Mouse (Mus musculus) stomach, embryonic 16.5 days (tissue): ENCODE data around the gene Pknox2. TPM values are rescaled to one million over a fixed set of nuclear protein-coding genes. Genes with fewer than 3 reads are reported as not detected.

Experiments used
- ATAC-seq: fragments of 200-750 bp; cut with Nextera tagmentation; 2 replicates; pipeline ENCODE4 v1.8.0; 2017; ENCODE audit warnings: moderate number of reproducible peaks, moderate TSS enrichment; ENCODE audit not compliant: insufficient read depth, low FRiP score
- H3K27ac ChIP-seq: fragments of 300-500 bp; sonication (generic); 2 replicates; pipeline ENCODE4 v1.5.1; 2014; ENCODE audit warnings: low read length
- H3K27me3 ChIP-seq: fragments of 300-500 bp; sonication (generic); 2 replicates; pipeline ENCODE4 v1.6.1; 2014; ENCODE audit warnings: low read length, control low read depth, mixed read lengths; ENCODE audit not compliant: control insufficient read depth, insufficient read depth
- H3K36me3 ChIP-seq: fragments of 300-500 bp; sonication (generic); 2 replicates; pipeline ENCODE4 v1.6.1; 2014; ENCODE audit warnings: low read length; ENCODE audit not compliant: control insufficient read depth, insufficient read depth
- H3K4me1 ChIP-seq: fragments of 300-500 bp; sonication (generic); 2 replicates; pipeline ENCODE4 v1.6.1; 2014; ENCODE audit warnings: low read length, control low read depth, mixed read lengths; ENCODE audit not compliant: control insufficient read depth, insufficient read depth
- H3K4me2 ChIP-seq: fragments of 300-500 bp; sonication (generic); 2 replicates; pipeline ENCODE4 v1.6.1; 2014; ENCODE audit warnings: low read depth, low read length, mixed read lengths
- H3K4me3 ChIP-seq: fragments of 300-500 bp; sonication (generic); replicated peaks from 2 replicates; pipeline ENCODE4 v1.5.1; 2014; ENCODE audit warnings: mild to moderate bottlenecking, low read length
- H3K9ac ChIP-seq: fragments of 300-500 bp; sonication (generic); 2 replicates; pipeline ENCODE4 v1.6.1; 2014; ENCODE audit warnings: low read length
- H3K9me3 ChIP-seq: fragments of 300-500 bp; sonication (generic); replicated peaks from 2 replicates; pipeline ENCODE4 v1.6.1; 2016; ENCODE audit warnings: low read length, control low read depth; ENCODE audit not compliant: control insufficient read depth
- WGBS: fragments of 180-500 bp; shearing (Covaris S2); extraction: QIAGEN DNeasy Blood & Tissue Kit; methylation state at CpG from one replicate; pipeline ENCODE4 v1.1.7; 2014; 5-methylcytosine and 5-hydroxymethylcytosine counted together
- polyA plus RNA-seq: library from polyadenylated mRNA; unstranded; fragments of >200 nt; fragmentation: Nextera tagmentation; extraction: Ambion mirVana; gene quantifications from 2 replicates; pipeline ENCODE4 v1.2.1, GENCODE M21; 2015

The Pknox2 gene
- polyA plus RNA-seq, 1 experiment from 2014 or later, result 10.2 TPM

DNA sequence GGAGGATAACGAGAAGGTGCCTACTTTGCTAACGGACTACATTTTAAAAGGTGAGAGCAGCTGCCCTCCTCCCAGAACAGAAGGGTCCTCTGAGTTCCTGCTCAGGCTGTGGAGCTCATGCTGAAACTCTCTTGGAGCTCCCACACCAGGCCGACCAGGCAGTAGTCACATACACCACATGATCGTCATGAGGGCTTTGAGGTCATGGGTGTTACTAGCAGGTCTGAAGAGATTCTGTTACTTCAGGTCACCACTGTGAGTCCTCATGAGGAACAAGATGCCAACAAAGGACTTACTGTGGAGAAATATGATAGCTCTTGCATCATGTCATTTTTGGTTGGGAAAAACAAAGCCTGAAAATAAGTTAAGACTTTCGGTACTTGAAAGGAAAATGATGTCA is 270.9 kb downstream of the Pknox2 start:
- Histone ChIP-seq H3K4me1 (no peaks in the 10 kb centered on the region), H3K4me3 (no peak overlapping the region), H3K4me2 (no peak overlapping the region), H3K36me3 (no peaks in the 10 kb centered on the region), H3K9me3 (no peaks in the 10 kb centered on the region), H3K27me3 (no peaks in the 10 kb centered on the region), H3K27ac (no peak overlapping the region), H3K9ac (no peak overlapping the region)
- ATAC-seq, result no peak
- WGBS, result 81% methylated on average over 5 of the region's 5 CpGs

GRCm38 (mm10) chr9:36873796-36874195 is 273.4 kb downstream of the Pknox2 start:
- Histone ChIP-seq H3K4me2 (no peak overlapping the region), H3K9me3 (no peaks in the 10 kb centered on the region), H3K9ac (no peak overlapping the region), H3K36me3 (no peaks in the 10 kb centered on the region), H3K4me3 (no peak overlapping the region), H3K27ac (no peak overlapping the region), H3K27me3 (no peaks in the 10 kb centered on the region), H3K4me1 (no peaks in the 10 kb centered on the region)
- 79% methylated on average over 2 of the region's 2 CpGs for WGBS
- ATAC-seq, result no peak

DNA sequence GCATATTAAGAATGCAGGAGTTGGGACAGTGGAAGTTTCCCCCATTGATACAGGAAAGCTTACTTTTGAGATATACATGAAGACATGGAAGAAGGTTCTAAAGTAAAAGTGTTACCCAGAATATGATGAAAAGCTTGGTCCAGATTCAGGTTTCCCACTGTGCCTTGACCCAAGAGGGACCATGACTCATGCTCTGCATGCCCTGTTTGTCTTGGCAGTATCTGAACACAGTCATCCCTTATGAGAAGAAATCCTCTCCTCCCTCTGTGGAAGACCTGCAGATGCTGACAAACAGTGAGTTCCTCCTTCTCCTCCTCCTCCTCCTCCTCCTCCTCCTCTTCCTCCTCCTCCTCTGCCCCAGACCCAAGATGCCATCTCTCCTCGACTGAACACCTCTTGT is 276.9 kb downstream of the Pknox2 start:
- Histone ChIP-seq H3K4me2 (no peak overlapping the region), H3K27me3 (no peaks in the 10 kb centered on the region), H3K9me3 (no peaks in the 10 kb centered on the region), H3K9ac (no peak overlapping the region), H3K27ac (no peak overlapping the region), H3K4me3 (no peak overlapping the region), H3K36me3 (no peaks in the 10 kb centered on the region), H3K4me1 (no peaks in the 10 kb centered on the region)
- 25% methylated on average over 1 of the region's 1 CpGs for WGBS
- no peak for ATAC-seq

GRCm38 (mm10) chr9:36868662-36869061 is 278.5 kb downstream of the Pknox2 start:
- ATAC-seq, result no peak
- Histone ChIP-seq H3K27ac (no peak overlapping the region), H3K27me3 (no peaks in the 10 kb centered on the region), H3K9ac (no peak overlapping the region), H3K9me3 (no peaks in the 10 kb centered on the region), H3K4me2 (no peak overlapping the region), H3K4me1 (no peaks in the 10 kb centered on the region), H3K36me3 (no peaks in the 10 kb centered on the region), H3K4me3 (no peak overlapping the region)
- 85% methylated on average over 6 of the region's 6 CpGs for WGBS

DNA sequence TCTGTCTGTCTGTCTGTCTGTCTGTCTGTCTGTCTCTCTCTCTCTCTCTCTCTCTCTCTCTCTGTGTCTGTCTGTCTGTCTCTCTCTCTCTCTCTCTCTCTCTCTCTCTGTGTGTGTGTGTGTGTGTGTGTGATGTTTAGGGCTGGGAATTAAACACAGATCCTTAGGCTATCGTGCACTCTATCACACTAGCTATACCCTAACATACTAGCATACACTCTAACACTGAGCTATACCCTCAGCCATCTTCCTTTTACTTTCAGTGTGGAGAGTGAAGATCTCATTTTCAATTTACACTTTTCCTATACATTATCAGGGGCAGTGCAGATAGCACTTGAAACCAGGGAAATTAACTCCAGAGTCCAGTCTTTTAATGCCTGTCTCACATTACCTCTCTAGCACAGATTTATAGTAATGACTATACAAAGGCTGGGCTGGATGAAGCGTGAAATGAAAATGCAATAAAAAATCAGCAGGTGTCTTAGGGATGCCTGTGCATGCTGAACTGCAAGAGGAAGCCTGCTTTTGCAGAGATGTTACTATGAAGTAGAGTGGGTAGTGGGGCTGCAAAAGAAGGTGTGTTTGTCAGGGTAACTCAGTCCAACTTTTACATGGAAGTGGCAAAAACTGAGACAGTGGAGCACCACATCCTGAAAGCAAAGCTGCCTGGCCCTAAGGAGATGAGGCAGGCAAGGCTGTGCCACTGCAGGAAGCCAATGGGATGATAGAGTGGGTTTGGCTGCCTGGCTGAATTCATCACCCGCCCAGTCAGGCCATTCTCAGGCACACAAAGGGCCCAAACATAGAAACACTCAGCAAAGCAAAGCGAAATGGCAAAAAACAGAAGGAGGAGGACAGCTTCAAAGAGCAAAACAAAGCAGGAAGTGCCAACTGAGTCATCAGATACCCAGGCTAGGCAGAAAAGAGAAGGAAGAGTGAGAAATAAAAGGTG is 282.1 kb downstream of the Pknox2 start:
- no peak overlapping the region for H3K9ac ChIP-seq
- 56% methylated on average over 4 of the region's 4 CpGs for WGBS
- H3K9me3 ChIP-seq, result no peaks in the 10 kb centered on the region
- no peaks in the 10 kb centered on the region for H3K27me3 ChIP-seq
- no peak overlapping the region for H3K4me3 ChIP-seq
- no peaks in the 10 kb centered on the region for H3K36me3 ChIP-seq
- H3K27ac ChIP-seq, result no peak overlapping the region
- no peaks in the 10 kb centered on the region for H3K4me1 ChIP-seq
- no peak overlapping the region for H3K4me2 ChIP-seq
- no peak for ATAC-seq

DNA sequence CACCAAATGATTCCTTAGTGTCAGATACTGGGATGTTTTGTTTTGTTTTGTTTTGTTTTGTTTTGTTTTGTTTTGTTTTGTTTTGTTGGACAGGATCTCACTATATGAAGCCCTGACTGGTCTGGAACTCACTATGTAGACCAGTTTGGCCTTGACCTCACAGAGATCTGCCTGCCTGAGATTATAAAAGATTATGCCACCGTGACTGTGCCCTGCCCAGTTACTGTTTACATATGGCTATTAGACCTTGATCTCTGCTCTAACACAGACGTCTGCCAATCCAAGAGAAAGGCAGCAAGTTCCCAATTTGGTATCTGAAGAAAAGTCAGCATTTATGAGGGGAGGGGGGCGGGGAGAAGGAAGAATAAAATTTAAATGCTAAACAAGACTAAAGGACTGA is 283.5 kb downstream of the Pknox2 start:
- H3K9me3 ChIP-seq, result no peaks in the 10 kb centered on the region
- H3K4me2 ChIP-seq, result no peak overlapping the region
- H3K9ac ChIP-seq, result no peak overlapping the region
- no peaks in the 10 kb centered on the region for H3K27me3 ChIP-seq
- no peak overlapping the region for H3K27ac ChIP-seq
- WGBS, result 47% methylated on average over 3 of the region's 3 CpGs
- no peak overlapping the region for H3K4me3 ChIP-seq
- ATAC-seq, result no peak
- no peaks in the 10 kb centered on the region for H3K36me3 ChIP-seq
- H3K4me1 ChIP-seq, result no peaks in the 10 kb centered on the region

DNA sequence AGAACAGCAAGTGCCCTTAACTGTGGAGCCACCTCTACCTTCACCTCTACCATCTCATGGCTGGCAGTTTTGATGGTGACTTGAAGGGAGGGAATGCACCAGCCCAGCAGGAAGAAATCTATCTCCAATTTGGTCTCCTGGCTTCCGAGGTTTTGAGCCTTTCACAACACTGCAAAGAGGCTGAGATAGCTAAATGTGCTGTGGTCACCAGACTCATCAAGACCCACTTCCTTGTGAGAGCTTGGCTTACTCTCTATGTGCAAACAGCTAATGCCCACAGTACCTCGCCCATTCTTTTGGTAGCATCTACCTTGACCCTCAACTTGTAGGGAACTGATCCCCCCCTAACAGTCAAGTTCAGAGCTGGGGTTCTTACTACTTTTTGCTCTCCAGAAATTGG is 284.6 kb downstream of the Pknox2 start:
- Histone ChIP-seq H3K4me2 (no peak overlapping the region), H3K27ac (no peak overlapping the region), H3K36me3 (no peaks in the 10 kb centered on the region), H3K4me3 (no peak overlapping the region), H3K27me3 (no peaks in the 10 kb centered on the region), H3K9ac (no peak overlapping the region), H3K9me3 (no peaks in the 10 kb centered on the region), H3K4me1 (no peaks in the 10 kb centered on the region)
- no peak for ATAC-seq
- 71% methylated on average over 2 of the region's 2 CpGs for WGBS

GRCm38 (mm10) chr9:36858677-36859076 is 288.5 kb downstream of the Pknox2 start:
- ATAC-seq, result no peak
- H3K9me3 ChIP-seq, result no peaks in the 10 kb centered on the region
- no peak overlapping the region for H3K9ac ChIP-seq
- H3K27me3 ChIP-seq, result no peaks in the 10 kb centered on the region
- no peaks in the 10 kb centered on the region for H3K36me3 ChIP-seq
- 31% methylated on average over 4 of the region's 4 CpGs for WGBS
- H3K4me2 ChIP-seq, result no peak overlapping the region
- no peak overlapping the region for H3K4me3 ChIP-seq
- no peaks in the 10 kb centered on the region for H3K4me1 ChIP-seq
- no peak overlapping the region for H3K27ac ChIP-seq

DNA sequence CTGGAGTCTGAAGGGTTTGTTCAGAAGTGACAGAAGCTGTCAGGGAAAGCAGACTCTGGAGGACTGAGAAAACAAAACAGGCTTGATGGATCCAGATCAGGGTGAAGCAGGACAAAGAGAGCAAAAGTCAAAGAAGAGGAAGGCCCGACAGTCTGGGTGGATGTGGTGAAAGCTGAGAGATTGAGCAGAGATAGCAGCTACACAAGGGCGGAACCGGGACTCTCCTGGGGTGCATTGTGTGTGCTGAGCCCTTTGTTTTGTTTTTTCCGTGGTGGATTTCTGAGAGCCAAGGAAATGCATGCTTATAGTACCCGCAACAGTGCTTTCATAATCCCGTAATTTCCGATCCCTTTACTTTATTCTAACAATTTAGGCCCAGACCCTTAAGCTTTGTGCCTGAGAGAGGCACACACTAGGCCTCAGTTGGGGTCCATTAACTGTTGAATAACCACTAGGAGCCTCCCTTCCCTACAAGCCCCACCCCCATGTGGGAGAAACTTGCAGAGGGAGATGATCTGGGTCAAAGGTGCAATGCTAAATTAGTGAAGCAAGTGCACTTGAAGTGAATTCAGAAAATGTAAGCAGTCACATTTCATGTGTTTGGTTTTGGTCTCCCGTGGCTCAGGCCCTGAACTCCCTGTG is 289.6 kb downstream of the Pknox2 start:
- H3K4me3 ChIP-seq, result no peak overlapping the region
- H3K9ac ChIP-seq, result no peak overlapping the region
- H3K27ac ChIP-seq, result no peak overlapping the region
- no peaks in the 10 kb centered on the region for H3K27me3 ChIP-seq
- H3K4me1 ChIP-seq, result no peaks in the 10 kb centered on the region
- H3K36me3 ChIP-seq, result no peaks in the 10 kb centered on the region
- no peaks in the 10 kb centered on the region for H3K9me3 ChIP-seq
- no peak for ATAC-seq
- WGBS, result 40% methylated on average over 8 of the region's 8 CpGs
- no peak overlapping the region for H3K4me2 ChIP-seq
